Mouse (Mus musculus): ENCODE data around the gene Herc1. TPM values are rescaled to one million over a fixed set of nuclear protein-coding genes. Genes with fewer than 3 reads are reported as not detected.

Herc1 gene
- total RNA-seq (2021) = 10 to 100 TPM; 27.7 to 32.1 TPM
- long read RNA-seq, experiment 1, partial matches to known transcripts = 2 of 5 reads
- long read RNA-seq, experiment 1, other reads (novel, unspliced or antisense) = 3 of 5 reads
- long read RNA-seq, experiment 2, partial matches to known transcripts = 1 of 3 reads
- long read RNA-seq, experiment 2, other reads (novel, unspliced or antisense) = 2 of 3 reads

GRCm38 (mm10) chr9:66349860-66350787, at the start of gene Herc1:
TSS of gene Herc1 (plus strand) at chr9:66350450.
- intact Hi-C loops (cut with DNase I) = no loop called here
- peak; percentile 92 for DNase-seq

- intact Hi-C loops (cut with DNase I) = no loop called here
- no peak for DNase-seq
These were observed 45.7 kb upstream of the Herc1 start for GRCm38 (mm10) chr9:66304320-66305090.

- peak; percentile 21 to 39 for DNase-seq
These were observed 44.8 kb upstream of the Herc1 start for GRCm38 (mm10) chr9:66305121-66306112.

DNA sequence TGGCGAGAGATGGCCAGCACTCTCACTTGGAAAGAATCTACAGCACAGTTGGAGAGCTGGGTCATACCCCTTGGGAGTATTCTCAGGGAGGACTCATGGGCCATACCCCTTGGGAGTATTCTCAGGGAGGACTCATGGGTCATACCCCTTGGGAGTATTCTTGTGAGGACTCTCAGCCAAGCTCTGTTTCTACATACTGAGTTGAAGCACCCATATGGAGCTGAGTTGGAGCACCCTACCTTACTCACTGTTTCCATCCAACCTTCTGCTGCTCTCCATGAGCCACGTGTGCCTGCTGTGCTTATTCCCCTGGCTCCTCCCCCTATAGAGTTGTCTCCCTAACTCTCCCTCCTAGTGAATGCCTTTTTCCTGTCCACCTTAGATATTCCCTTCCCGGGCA, 43.8 kb upstream of the Herc1 start:
- no peak for DNase-seq
- intact Hi-C loops (cut with DNase I) = no loop called here

More at GRCm38 (mm10) chr9:66305121-66306112, 44.8 kb upstream of the Herc1 start:
- intact Hi-C loops (cut with DNase I) = no loop called here

- intact Hi-C loops (cut with DNase I) = no loop called here
- peak in 1 of 2 experiments; percentile 14 for DNase-seq
These were observed 42.9 kb upstream of the Herc1 start for GRCm38 (mm10) chr9:66307341-66307740.

- DNase-seq = no peak
- intact Hi-C loops (cut with DNase I) = no loop called here
These were observed 41.5 kb upstream of the Herc1 start for GRCm38 (mm10) chr9:66308741-66309140.

- intact Hi-C loops (cut with DNase I) = no loop called here
- no peak for DNase-seq
These were observed 38.8 kb upstream of the Herc1 start for GRCm38 (mm10) chr9:66311458-66311857.

DNA sequence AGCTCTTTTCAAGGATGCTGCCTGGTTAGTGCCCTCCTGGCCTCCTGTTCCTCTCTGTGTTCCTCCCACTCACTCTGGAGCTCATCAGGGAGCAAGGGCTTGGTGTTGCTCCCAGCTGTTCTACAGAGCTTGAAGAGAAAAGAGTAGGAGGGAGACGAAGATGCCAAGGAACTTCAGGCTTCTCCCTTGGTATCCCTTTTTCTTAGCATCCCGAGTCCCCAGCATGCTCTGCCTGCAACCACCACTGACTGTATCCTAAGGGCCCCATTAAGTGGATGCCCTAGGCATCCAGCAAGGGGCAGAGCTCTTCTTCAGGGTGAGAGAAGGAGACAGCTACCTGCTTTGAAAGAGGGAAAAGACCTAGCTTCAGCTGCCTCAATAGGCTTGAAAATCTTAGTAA, 33.6 kb upstream of the Herc1 start:
- intact Hi-C loops (cut with DNase I) = no loop called here
- DNase-seq = no peak

DNA sequence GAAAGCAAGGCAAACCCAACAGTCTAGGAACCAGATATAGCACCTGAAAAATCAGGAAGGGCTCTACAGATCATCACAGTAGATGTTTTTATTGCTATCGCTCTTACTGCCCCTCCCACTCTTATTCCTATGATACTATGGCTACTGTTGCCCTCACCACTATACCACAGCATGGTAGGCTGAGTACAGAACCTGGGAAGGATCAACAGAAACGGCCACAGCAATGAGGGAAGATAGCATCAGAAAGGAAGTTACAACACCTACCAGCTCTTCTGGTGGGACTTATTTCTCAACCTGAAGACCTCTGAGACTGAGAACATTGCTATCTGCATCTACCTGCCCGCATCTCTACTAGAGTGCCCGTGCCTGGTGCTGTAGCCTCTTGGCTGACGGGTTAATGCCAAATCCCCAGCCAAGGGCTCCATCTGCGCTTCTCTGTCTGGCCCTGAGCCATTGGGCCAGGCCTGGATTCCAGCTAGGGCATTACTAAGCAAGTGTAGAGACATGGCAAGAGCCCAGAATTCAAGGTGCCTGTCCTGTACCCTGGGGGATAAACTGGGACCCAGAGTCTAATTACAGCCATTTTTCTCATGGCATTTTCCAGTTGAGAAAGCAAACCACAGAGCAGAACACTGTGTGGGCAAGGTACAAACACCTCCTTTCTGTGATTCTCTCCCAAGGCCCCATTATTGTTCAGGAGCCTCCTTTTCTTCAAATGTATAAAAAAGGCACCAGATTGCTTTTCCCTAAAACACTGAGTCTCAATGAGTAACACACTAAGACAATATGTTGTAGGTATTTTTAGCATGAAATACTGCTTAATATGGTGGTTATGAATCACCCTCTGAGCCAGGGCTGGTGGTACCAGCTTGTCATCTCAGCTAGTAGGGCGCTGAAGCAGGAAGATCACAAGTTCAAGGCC, 28.0 kb upstream of the Herc1 start:
- peak in 1 of 2 experiments; percentile 8 for DNase-seq
- intact Hi-C loops (cut with DNase I) = no loop called here

DNA sequence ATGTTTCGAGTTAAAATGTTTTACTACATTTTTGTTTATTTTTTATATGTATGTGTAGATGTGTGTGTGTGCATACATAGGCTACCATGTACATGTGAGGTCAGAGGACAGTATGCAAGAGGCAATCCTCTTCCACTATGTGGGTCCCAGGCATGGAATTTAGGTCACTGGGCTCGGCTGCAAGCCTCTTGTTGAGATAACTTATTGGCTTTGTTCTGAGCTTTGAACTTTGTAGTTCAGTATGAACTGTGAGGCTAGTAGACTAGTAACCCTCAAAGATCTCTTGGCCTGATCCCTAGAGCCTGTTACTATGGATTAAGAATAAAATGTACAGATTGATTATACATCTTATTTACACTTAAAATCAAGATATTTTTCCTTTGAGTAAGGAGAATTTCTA, 23.4 kb upstream of the Herc1 start:
- DNase-seq = no peak
- intact Hi-C loops (cut with DNase I) = no loop called here

DNA sequence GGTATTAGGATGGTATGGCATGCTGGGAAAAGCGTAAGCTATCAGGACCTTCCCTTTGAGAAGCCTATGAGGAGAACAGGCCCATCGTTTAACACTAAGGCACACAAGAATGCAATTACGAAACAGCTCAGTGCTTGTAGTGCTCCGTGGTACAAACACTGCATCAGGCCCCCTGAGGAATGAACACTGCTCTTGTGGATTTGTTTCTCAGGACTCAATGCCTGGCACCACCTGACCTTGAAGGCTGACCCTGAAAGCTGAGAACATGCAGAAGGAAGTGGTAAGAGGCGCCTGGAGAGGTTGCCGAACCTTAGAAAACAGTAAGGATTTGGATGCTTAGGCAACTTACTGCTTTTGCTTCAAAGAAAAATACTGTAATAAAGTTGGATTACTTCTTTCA, 20.8 kb upstream of the Herc1 start:
- intact Hi-C loops (cut with DNase I) = no loop called here
- no peak for DNase-seq

DNA sequence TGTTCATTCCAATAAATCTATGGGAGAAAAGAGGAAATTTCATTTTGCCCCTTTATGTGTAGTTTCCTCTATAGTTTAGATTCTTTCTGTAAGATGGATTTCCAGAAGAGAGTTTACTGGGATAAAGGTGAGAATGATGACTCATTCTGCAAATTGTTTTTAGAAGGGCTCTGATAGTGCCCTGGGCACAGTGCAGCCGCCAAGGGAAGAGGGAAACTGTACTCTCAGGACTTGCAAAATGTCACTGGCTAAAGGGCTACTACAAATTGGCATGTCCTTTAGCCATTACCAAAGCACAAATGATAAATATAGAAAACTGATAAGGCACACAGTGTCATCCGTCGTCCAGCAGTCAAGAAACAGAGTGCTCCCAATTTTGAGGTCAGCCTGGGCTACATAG, 19.8 kb upstream of the Herc1 start:
- no peak for DNase-seq
- intact Hi-C loops (cut with DNase I) = no loop called here

- intact Hi-C loops (cut with DNase I) = no loop called here
These were observed 18.7 kb upstream of the Herc1 start for GRCm38 (mm10) chr9:66331548-66331947.

DNA sequence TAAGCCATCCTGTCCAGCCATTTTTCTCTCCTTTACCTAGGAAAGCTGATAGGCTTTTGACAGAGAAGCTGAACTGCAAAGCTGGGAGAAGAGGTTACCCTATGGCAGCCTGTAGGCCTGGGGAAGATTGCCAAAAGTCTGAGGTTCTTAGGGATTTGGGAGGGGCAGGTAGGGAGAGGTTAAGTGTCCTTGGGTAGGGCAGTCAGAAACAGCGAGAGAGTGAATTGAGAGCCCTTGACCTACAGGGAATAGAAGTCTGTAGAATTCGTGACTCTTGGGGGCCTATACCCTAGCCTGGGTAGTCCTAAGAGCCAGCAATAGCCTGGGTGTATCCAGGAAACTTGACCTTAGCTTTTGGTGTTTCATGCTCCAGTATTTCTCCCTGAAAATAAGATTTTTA, 17.9 kb upstream of the Herc1 start:
- intact Hi-C loops (cut with DNase I) = no loop called here
- no peak for DNase-seq

More at GRCm38 (mm10) chr9:66331548-66331947, 18.7 kb upstream of the Herc1 start:
- no peak for DNase-seq

- intact Hi-C loops (cut with DNase I) = no loop called here
These were observed 13.0 kb upstream of the Herc1 start for GRCm38 (mm10) chr9:66337280-66337679.

GRCm38 (mm10) chr9:66338005-66338782, 12.1 kb upstream of the Herc1 start:
- no peak for DNase-seq
- intact Hi-C loops (cut with DNase I) = no loop called here

More at GRCm38 (mm10) chr9:66337280-66337679, 13.0 kb upstream of the Herc1 start:
- DNase-seq = no peak

- no peak for DNase-seq
- intact Hi-C loops (cut with DNase I) = no loop called here
These were observed 10.5 kb upstream of the Herc1 start for GRCm38 (mm10) chr9:66339714-66340113.

All from gastrocnemius, postnatal 36 days (tissue).